Mouse (Mus musculus) layer of hippocampus, adult 8-10 months (tissue): ENCODE results near the gene Ccdc70. TPM values are rescaled to one million over a fixed set of nuclear protein-coding genes. Genes with fewer than 3 reads are reported as not detected.

ENCODE experiments used
- total RNA-seq, 4 experiments: library from RNA; stranded (reverse); gene quantifications; 2 replicates each; pipeline ENCODE4 v1.2.4; 2022

The Ccdc70 gene
- total RNA-seq, 4 experiments from 2014 or later = not detected

Other genes with a start within 250 kb of the Ccdc70 start
- gene Defa24, start 235.3 kb upstream of the Ccdc70 start, total RNA-seq = not detected
- not detected for gene Defb50, start 146.2 kb upstream of the Ccdc70 start, total RNA-seq
- gene Defb2, start 129.8 kb upstream of the Ccdc70 start, total RNA-seq = not detected
- not detected for gene Defb10, start 110.9 kb upstream of the Ccdc70 start, total RNA-seq
- gene Defb9, start 84.4 kb upstream of the Ccdc70 start, total RNA-seq = not detected
- not detected for gene Defb11, start 63.4 kb upstream of the Ccdc70 start, total RNA-seq
- gene Defb15, start 37.1 kb upstream of the Ccdc70 start, total RNA-seq = not detected
- not detected for gene Defb35, start 31.4 kb upstream of the Ccdc70 start, total RNA-seq
- gene Defb13, start 23.0 kb upstream of the Ccdc70 start, total RNA-seq = not detected
- gene Fam90a1a, start 11.1 kb upstream of the Ccdc70 start, total RNA-seq = not detected
- 1 to 10 TPM; 2.2 to 3.4 (median 2.7) TPM for gene Atp7b, start 90.5 kb downstream of the Ccdc70 start, total RNA-seq
- gene Alg11, start 90.9 kb downstream of the Ccdc70 start, total RNA-seq = 10 to 100 TPM; 26.8 to 43.1 (median 34.3) TPM
- 1 to 10 TPM in 1 of 4 experiments, under 1 TPM in 3; 0.25 to 1.2 (median 0.40) TPM for gene Nek5, start 155.3 kb downstream of the Ccdc70 start, total RNA-seq
- gene Nek3, start 196.7 kb downstream of the Ccdc70 start, total RNA-seq = 1 to 10 TPM; 2.3 to 3.7 (median 2.4) TPM
- gene Ckap2, start 216.0 kb downstream of the Ccdc70 start, total RNA-seq = under 1 TPM; 0.39 to 0.91 (median 0.84) TPM
- gene Vps36, start 223.0 kb downstream of the Ccdc70 start, total RNA-seq = 10 to 100 TPM; 22.3 to 26.4 (median 24.8) TPM